Mouse (Mus musculus): ENCODE measurements around the gene Pcnx3.
A peak's percentile ranks its signal among the peaks of the same experiment; 100 is the strongest.

Pcnx3 gene

DNA sequence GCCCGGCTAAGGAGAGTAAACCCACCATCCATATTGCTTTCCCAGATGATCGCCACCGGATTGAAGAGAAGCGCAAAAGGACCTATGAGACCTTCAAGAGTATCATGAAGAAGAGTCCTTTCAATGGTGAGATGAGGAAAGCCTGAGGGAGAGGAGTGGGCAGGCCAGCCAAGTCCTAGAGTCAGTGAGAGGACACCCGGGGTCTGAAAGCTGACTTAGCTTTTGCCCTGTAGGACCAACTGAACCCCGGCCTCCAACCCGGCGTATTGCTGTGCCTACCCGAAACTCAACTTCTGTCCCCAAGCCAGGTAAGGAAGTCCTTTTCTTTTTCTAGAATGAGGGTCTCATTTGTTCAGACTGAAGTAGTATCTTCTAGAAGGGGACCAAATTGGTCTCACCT, 43.4 kb downstream of the Pcnx3 start:
- no peak for DNase-seq (ENCODE audit: inconsistent age in 2 of 2, low spot score in 1 of 2)

DNA sequence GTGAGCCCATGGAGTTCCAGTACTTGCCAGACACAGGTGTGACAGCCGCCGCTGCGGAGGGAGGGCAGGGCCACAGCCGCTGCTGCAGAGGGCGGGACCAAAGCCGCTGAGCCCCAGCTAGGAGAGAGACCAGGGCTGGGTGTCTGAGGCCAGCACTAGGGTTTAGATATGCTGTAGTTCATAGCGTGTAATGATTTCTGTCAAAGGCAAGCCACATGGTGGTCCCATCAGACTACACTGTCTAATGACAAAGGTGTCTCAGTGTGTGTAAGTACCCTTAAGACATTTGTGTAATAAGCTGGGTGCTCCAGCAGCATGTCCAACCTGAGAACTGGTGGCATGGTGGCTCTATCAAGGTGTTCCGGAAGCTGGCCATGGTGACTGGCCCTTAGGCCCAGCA, 47.1 kb downstream of the Pcnx3 start:
- DNase-seq (ENCODE audit: inconsistent age in 2 of 2, low spot score in 1 of 2): no peak

DNA sequence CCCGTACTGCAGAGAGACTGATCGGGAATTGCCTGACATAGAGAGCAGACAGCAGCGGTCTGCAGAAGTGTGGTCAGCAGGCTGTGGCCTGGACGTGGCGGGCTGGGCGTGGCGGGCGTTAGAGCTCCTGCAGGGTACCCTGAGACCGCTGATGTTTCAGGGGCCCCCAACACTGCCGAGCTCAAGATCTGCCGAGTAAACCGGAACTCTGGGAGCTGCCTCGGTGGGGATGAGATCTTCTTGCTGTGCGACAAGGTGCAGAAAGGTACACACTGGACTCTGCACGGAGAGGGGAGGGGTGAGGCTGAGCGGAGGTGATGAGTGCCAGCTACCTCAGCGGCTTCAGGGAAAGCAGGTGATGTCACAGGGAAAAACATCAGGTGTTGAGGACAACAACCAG, 47.7 kb downstream of the Pcnx3 start:
- DNase-seq (ENCODE audit: inconsistent age in 2 of 2, low spot score in 1 of 2): peak in 1 of 2 experiments; percentile 37

DNA sequence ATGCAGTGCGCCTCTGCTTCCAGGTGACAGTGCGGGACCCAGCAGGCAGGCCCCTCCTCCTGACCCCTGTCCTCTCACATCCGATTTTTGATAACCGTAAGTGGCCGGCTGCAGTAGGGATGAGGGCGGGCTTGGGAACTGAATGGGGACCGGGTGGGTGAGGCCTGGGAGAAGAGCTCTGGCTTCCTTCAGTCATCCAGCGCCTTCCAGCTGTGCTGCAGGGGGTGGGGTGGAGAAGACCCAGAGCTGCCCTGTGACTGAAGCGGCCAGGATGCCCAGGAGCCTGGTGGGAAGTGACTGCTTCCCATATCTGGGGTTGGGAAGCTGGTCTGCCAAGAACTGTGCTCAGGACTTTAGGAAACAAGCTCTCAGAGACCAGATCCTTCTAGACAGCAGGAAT, 48.4 kb downstream of the Pcnx3 start:
- peak in 1 of 2 experiments; percentile 57 for DNase-seq (ENCODE audit: inconsistent age in 2 of 2, low spot score in 1 of 2)

DNA sequence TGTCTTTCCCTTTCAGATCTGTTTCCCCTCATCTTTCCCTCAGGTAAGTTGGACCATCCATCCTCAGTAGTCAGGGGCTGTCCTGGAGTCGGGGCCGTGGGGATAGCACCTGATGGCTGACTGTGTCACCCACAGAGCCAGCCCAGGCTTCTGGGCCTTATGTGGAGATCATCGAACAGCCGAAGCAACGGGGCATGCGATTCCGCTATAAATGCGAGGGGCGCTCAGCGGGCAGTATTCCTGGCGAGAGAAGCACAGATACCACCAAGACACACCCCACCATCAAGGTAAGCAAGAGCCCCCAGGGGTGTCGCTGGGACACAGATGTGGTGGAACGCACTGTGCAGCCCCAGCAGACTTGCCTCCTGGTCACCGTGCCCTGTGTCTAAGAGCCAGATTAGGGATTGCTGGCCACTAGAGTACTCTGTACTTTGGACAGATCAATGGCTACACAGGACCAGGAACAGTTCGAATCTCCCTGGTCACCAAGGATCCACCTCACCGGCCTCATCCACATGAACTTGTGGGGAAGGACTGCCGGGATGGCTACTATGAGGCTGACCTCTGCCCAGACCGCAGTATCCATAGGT, 50.2 kb downstream of the Pcnx3 start:
- peak in 1 of 2 experiments; percentile 46 for DNase-seq (ENCODE audit: inconsistent age in 2 of 2, low spot score in 1 of 2)

DNA sequence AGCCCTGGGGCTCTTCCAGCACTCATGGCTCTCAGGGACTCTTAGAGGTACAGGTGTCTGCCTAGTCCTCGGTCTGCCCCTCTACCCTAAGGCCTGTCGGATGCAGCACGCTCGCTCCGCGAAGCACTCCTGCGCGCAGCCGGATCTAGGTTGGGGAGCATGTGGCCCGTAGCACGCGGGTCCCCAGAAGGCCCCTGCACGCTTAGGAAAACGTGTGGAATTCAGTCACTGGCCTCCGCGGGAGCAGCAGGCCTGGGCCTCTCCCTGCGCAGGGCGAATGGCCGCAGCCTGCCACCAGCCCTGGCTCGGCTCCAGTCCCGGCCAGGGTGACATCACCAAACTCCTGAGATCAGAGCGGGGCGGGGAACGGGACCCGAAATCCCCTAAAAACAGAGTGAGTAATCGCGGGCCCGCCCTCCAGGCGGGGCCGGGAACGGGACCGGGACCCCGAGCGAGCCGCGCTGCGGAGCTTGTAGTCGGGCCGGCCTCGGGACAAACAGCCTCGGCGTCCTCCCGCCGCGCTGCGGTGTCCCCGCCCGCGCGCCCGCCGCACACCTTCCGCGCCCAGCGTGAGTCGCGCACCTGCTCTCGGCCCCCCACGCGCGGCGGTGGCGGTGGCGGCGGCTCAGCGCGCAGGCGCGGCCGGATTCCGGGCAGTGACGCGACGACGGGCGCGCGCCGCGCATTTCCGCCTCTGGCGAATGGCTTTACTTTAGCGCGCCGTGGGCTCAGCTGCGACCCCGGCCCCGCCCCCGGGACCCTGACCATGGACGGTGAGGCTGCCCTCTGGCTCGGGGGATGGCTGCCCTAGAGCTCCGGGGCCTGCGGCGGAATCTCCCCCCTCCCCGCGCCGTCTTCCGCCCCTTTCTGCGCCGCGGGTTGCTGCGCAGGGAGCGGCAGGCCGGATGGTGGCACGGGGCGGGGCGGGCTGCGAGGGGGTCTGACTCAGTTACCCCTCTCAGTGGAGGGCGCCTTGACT, 51.4 kb downstream of the Pcnx3 start, which contains the start of gene Rela:
Gene Rela, plus strand, starts transcription at position 415 of the 979 bp plus-strand sequence.
- DNase-seq (ENCODE audit: inconsistent age in 2 of 2, low spot score in 1 of 2): peak; percentile 96 to 99

DNA sequence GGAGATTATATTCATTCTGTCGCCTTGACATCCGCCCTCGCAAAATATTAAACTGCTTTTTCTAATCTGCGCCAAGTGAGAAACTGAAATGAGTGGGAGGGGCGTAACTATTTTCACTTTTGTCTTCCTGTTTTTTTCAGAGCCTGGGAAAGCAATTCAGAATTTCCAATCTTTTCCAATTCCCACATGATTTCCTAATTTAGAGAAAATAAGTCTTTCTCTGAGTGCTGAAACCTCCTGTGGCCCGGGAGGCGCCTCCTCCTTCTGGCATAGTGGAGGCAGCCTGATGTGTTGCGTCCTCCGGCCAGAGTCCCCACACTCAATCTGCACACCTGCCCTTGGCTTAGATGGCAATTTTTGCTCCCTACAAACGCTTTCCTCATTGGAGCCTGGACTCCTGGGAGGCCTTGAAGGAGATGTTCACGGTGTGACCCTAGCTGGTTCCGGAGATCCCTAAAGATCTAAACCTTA, 52.1 kb downstream of the Pcnx3 start:
- DNase-seq (ENCODE audit: inconsistent age in 2 of 2, low spot score in 1 of 2): no peak

DNA sequence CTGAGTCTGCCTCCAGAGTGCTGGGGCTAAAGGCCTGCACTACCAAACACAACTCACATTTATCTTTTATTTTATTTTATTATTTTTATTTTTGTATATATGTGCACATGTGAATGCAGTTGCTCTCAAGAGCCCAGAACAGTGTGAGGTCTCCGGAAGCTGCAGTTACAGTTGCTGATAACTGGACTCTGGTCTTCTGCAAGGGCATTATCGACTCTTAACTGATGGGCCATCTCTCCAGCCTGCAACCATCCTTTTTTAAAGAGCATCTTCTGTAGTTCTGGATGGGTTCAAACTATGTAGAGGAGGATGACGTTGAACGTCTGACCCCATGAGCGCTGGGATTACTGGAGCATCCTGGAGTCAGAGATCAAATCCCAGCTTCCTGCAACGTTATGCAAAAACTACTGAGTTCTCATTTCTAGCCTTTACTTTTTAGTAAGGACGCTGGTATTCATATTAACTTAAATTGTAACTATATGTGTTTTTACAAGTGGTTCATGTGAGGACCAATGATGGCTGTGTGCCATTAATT, 52.6 kb downstream of the Pcnx3 start:
- DNase-seq (ENCODE audit: inconsistent age in 2 of 2, low spot score in 1 of 2): peak in 1 of 2 experiments; percentile 39

DNA sequence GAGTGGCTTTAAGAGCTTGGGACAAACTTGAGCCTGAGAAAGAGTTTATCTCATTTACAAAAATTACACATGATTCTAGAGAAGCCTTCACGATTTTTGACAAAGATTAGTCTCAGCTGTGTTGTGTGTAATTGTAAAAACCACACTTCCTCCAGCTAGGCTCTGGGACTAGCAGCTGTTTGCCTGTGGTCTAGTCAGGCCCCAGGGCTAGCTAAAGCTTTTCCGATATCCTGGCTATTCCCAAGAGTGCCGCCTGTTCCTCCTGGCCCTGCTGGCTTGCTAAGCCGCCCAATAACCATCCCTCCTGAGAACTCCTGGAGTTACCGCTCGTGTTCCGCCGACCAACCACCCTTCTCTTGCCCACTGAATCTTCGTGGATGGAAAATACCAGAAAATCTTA, 56.6 kb downstream of the Pcnx3 start:
- no peak for DNase-seq (ENCODE audit: inconsistent age in 2 of 2, low spot score in 1 of 2)

DNA sequence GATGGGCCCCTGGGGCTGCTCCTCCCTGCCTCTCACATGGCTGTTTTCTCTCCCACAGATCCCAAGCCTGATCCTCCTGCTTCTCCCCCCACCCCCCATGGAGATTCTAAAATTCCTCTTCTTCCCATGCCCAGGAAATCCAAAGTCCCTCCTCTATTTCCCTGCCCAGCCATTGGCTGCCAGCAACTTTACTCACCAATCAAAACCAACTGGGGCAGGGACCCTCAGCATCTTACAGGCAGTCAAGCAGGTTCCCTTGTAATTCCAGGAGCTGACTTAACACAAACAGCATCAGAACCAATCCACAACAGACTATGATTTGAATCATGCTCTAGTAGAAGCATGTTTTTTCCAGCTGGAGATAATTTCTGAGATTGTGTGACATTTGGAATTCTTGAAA, 58.8 kb downstream of the Pcnx3 start:
- DNase-seq (ENCODE audit: inconsistent age in 2 of 2, low spot score in 1 of 2): no peak

DNA sequence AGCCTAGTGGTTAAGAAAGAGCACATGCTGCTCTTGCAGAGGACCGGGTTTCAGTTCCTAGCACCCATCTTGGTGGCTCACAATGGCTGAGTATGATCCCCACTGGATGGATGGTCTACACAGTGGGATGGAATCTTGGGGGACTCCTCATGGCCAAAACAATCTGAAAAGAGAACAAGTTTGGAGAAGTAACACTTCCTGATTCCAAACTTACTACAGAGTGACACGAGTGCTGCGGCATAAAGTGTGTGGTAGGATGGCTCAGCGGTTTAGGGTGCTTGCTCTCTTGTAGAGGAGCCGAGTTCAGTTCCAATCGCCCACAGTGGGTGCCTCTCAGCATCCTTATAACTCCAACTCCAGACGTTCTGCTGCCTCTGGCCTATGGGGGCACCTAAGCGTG, 63.4 kb downstream of the Pcnx3 start:
- no peak for DNase-seq (ENCODE audit: inconsistent age in 2 of 2, low spot score in 1 of 2)

DNA sequence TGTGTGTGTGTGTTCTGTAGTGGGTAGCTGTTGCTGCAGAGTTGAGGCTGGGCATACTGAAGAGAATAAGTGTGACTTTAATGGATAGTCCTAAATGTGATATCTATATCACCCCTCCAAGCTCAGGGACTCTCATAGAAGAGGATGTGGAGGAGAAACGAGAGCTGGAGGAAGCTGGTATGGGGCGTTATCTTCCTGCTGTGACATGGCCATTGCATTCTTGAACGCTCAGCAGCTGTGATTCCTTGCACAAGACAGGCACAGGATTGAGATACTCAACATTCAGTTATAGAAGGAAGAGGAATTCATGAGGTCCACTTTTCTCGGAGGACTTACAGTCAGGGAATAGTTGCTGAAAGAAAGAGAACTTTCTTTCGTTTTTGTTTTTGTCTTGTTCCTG, 66.8 kb downstream of the Pcnx3 start:
- no peak for DNase-seq (ENCODE audit: inconsistent age in 2 of 2, low spot score in 1 of 2)

DNA sequence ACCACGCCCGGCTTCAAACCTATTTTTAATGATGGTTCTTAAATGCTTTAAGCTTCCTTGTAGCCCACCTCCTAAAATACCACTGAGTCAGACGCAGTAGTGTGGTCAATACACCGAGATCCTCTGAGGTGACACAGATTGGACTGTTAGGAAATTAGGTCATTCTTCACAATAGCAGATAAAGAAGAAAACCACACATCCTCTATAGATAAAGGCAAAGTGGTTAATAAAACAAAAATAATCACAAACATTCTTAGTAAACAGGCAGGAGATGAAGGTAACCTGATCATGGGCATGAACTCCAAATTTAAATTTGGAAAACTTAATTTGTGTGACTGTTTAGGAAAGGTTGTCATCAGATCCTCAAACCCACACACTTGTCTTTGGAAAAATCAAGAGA, 68.7 kb downstream of the Pcnx3 start:
- no peak for DNase-seq (ENCODE audit: inconsistent age in 2 of 2, low spot score in 1 of 2)

DNA sequence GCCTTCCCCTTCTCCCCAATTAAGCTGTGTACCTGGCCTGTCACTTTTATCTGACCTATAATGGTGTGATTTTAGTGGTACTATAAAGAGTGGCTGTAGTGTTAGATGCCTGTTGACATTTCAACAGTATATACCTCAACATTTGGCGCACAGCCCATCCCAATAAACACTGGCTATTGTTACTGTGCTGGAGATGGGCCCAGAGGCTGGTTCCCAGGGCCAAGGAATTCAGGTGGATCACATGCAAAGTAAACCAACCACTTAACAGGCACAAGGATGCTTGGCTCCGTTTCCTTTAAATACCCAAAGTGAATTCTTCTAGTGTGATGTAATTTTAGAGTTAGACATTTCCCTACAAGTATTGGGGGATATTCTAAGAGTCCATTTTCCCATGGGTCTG, 73.8 kb downstream of the Pcnx3 start:
- no peak for DNase-seq (ENCODE audit: inconsistent age in 2 of 2, low spot score in 1 of 2)

Data from adrenal gland, adult (tissue).